24 mouse cellular contexts compared by ENCODE assay signal in the genomic region with DNA sequence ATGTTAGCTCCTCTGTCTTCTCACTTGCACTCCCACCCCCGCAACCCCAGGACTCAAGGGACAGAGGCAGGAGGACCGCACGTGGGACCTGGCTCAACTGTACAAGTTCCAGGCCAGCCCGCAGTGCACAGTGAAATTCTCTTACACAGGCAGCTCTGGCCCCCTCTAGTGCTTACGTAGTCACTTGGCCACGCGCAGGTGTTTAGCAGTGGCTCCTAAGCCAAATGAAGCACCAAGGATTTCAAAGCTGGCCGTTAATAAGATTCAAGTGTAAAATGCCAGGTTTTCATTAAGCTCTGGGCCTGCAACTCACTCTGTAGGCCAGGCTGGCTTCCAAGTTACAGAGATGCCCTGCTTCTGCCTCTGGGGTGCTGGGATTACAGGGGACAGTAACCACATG. TPM values are rescaled to one million over a fixed set of nuclear protein-coding genes. Genes with fewer than 3 reads are reported as not detected.
A peak's percentile ranks its signal among the peaks of the same experiment; 100 is the strongest.
DNase-seq lines count a peak whose midpoint lies in the region; ATAC-seq and TF ChIP-seq lines count a peak whose summit lies in the region.
"Had no signal": no experiment of that assay in that cellular context is flagged by ENCODE, and none has a peak within 500 bp of the region (broad histone marks: within the 10 kb centered on the region; RNA-seq: fewer than 3 reads in every experiment).

No protein-coding gene starts in this region.

- DNase-seq in forebrain, postnatal 0 days: no peak
- no peak for DNase-seq in midbrain, postnatal 0 days (ENCODE audit: low spot score)
- no peak for DNase-seq in midbrain, embryonic 11.5 days (ENCODE audit: low spot score, missing footprints)
- DNase-seq in cerebellum, postnatal 14 days: peak; percentile 64 to 71
- no peak for DNase-seq in stomach, postnatal 0 days (ENCODE audit: low spot score)
- no peak for DNase-seq in frontal cortex, postnatal 14 days (ENCODE audit: low spot score in 2 of 2)
- DNase-seq in liver, postnatal 0 days: no peak
- DNase-seq: gastrocnemius, postnatal 25 days; kidney, adult 11 months; kidney, postnatal 25 days; layer of hippocampus, adult 9-11 months; lung, adult 18-20 months; thymus, postnatal 25 days had no signal

- WGBS in forebrain, embryonic 15.5 days: 91% methylated on average over 8 of the region's 8 CpGs
- WGBS in forebrain, postnatal 0 days: 85% methylated on average over 8 of the region's 8 CpGs
- 87% methylated on average over 8 of the region's 8 CpGs for WGBS in midbrain, postnatal 0 days
- 96% methylated on average over 8 of the region's 8 CpGs for WGBS in midbrain, embryonic 11.5 days
- 83% methylated on average over 8 of the region's 8 CpGs for WGBS in stomach, postnatal 0 days
- 93% methylated on average over 8 of the region's 8 CpGs for WGBS in liver, postnatal 0 days (ENCODE audit: insufficient replicate concordance)

- H3K9me3 ChIP-seq in forebrain, embryonic 15.5 days: no peaks in the 10 kb centered on the region
- H3K9me3 ChIP-seq in forebrain, postnatal 0 days (ENCODE audit: low read length): no peaks in the 10 kb centered on the region
- H3K9me3 ChIP-seq in midbrain, postnatal 0 days (ENCODE audit: low read length): no peaks in the 10 kb centered on the region
- H3K9me3 ChIP-seq in midbrain, embryonic 11.5 days (ENCODE audit: control insufficient read depth, low read length): no peaks in the 10 kb centered on the region
- no peaks in the 10 kb centered on the region for H3K9me3 ChIP-seq in stomach, postnatal 0 days (ENCODE audit: control insufficient read depth, low read length)
- peaks cover 7% of the 10 kb centered on the region; the same call in 1 of the 2 replicates for H3K9me3 ChIP-seq in liver, postnatal 0 days (ENCODE audit: low read length)
- H3K9me3 ChIP-seq: embryonic facial prominence, embryonic 13.5 days; limb, embryonic 15.5 days; midbrain, embryonic 10.5 days had no signal

- H3K9ac ChIP-seq in forebrain, embryonic 15.5 days (replicated peaks): no peak overlapping the region
- no peak overlapping the region for H3K9ac ChIP-seq in forebrain, postnatal 0 days
- no peak overlapping the region for H3K9ac ChIP-seq in midbrain, postnatal 0 days (replicated peaks; ENCODE audit: low read length, poor library complexity, severe bottlenecking)
- no peak overlapping the region for H3K9ac ChIP-seq in midbrain, embryonic 11.5 days (ENCODE audit: low read length)
- H3K9ac ChIP-seq in stomach, postnatal 0 days (ENCODE audit: low read length): no peak overlapping the region
- no peak overlapping the region for H3K9ac ChIP-seq in liver, postnatal 0 days (replicated peaks)
- H3K9ac ChIP-seq: embryonic facial prominence, embryonic 13.5 days; hindbrain, embryonic 14.5 days; limb, embryonic 15.5 days had no signal

- peak overlapping the region; percentile 79 for H3K27ac ChIP-seq in forebrain, embryonic 15.5 days (replicated peaks)
- H3K27ac ChIP-seq in forebrain, postnatal 0 days (ENCODE audit: low read depth, low read length): no peak overlapping the region; the same call in 1 of the 2 replicates
- no peak overlapping the region for H3K27ac ChIP-seq in midbrain, postnatal 0 days (ENCODE audit: low read depth, low read length)
- H3K27ac ChIP-seq in midbrain, embryonic 11.5 days (ENCODE audit: low read depth, low read length): no peak overlapping the region
- H3K27ac ChIP-seq in stomach, postnatal 0 days (replicated peaks): no peak overlapping the region
- H3K27ac ChIP-seq in liver, postnatal 0 days (ENCODE audit: low read depth): no peak overlapping the region
- H3K27ac ChIP-seq: midbrain, embryonic 10.5 days had no signal

- H3K4me3 ChIP-seq in forebrain, embryonic 15.5 days: no peak overlapping the region
- no peak overlapping the region for H3K4me3 ChIP-seq in forebrain, postnatal 0 days (ENCODE audit: low read depth, low read length)
- no peak overlapping the region for H3K4me3 ChIP-seq in midbrain, postnatal 0 days (ENCODE audit: low read depth, low read length)
- no peak overlapping the region for H3K4me3 ChIP-seq in midbrain, embryonic 11.5 days (ENCODE audit: low read depth, low read length)
- H3K4me3 ChIP-seq in stomach, postnatal 0 days (ENCODE audit: low read depth, low read length): no peak overlapping the region
- H3K4me3 ChIP-seq in liver, postnatal 0 days (ENCODE audit: low read depth, low read length): no peak overlapping the region
- H3K4me3 ChIP-seq: embryonic facial prominence, embryonic 13.5 days; limb, embryonic 15.5 days; midbrain, embryonic 10.5 days; myocyte had no signal

- peaks cover 87% of the 10 kb centered on the region for H3K36me3 ChIP-seq in forebrain, embryonic 15.5 days
- H3K36me3 ChIP-seq in forebrain, postnatal 0 days (ENCODE audit: insufficient read depth): peaks cover 81% of the 10 kb centered on the region
- H3K36me3 ChIP-seq in midbrain, postnatal 0 days (ENCODE audit: insufficient read depth, low read length): peaks cover 84% of the 10 kb centered on the region
- H3K36me3 ChIP-seq in midbrain, embryonic 11.5 days (ENCODE audit: control insufficient read depth, insufficient read depth, low read length): peaks cover 50% of the 10 kb centered on the region
- peaks cover 59% of the 10 kb centered on the region for H3K36me3 ChIP-seq in stomach, postnatal 0 days (ENCODE audit: control insufficient read depth, insufficient read depth, low read length)
- peaks cover 86% of the 10 kb centered on the region for H3K36me3 ChIP-seq in liver, postnatal 0 days (replicated peaks; ENCODE audit: insufficient read depth, low read length)

- TF ChIP-seq CTCF in forebrain, postnatal 0 days (IDR thresholded peaks at IDR 0.05; ENCODE audit: low read depth): no peak
- peak; percentile 22; the same call in 1 of the 2 replicates for TF ChIP-seq CTCF in midbrain, postnatal 0 days (IDR thresholded peaks at IDR 0.05)
- peak; percentile 39 for TF ChIP-seq CTCF in stomach, postnatal 0 days (IDR thresholded peaks at IDR 0.05; ENCODE audit: low read depth)
- TF ChIP-seq CTCF in liver, postnatal 0 days (IDR thresholded peaks at IDR 0.05; ENCODE audit: low read depth): no peak

- H3K4me2 ChIP-seq in forebrain, embryonic 15.5 days (replicated peaks): no peak overlapping the region
- no peak overlapping the region for H3K4me2 ChIP-seq in forebrain, postnatal 0 days (ENCODE audit: low read depth)
- H3K4me2 ChIP-seq in midbrain, postnatal 0 days (ENCODE audit: low read depth, low read length, poor library complexity, severe bottlenecking): no peak overlapping the region
- H3K4me2 ChIP-seq in midbrain, embryonic 11.5 days: no peak overlapping the region
- no peak overlapping the region for H3K4me2 ChIP-seq in stomach, postnatal 0 days (replicated peaks; ENCODE audit: low read depth)
- no peak overlapping the region for H3K4me2 ChIP-seq in liver, postnatal 0 days (ENCODE audit: low read depth, low read length)
- H3K4me2 ChIP-seq: embryonic facial prominence, embryonic 13.5 days; hindbrain, embryonic 14.5 days; limb, embryonic 15.5 days had no signal

- H3K4me1 ChIP-seq in forebrain, embryonic 15.5 days: peaks cover 16% of the 10 kb centered on the region
- H3K4me1 ChIP-seq in forebrain, postnatal 0 days (ENCODE audit: insufficient read depth): no peaks in the 10 kb centered on the region
- H3K4me1 ChIP-seq in midbrain, postnatal 0 days (ENCODE audit: insufficient read depth, low read length): no peaks in the 10 kb centered on the region
- no peaks in the 10 kb centered on the region for H3K4me1 ChIP-seq in midbrain, embryonic 11.5 days (ENCODE audit: control insufficient read depth, insufficient read depth, low read length)
- H3K4me1 ChIP-seq in stomach, postnatal 0 days (replicated peaks; ENCODE audit: control insufficient read depth, insufficient read depth): 0 out of 2 replicates have a peak, but pooled peaks cover 2% of the 10 kb centered on the region
- H3K4me1 ChIP-seq in liver, postnatal 0 days (ENCODE audit: insufficient read depth): no peaks in the 10 kb centered on the region; the same call in 1 of the 2 replicates
- H3K4me1 ChIP-seq: embryonic facial prominence, embryonic 13.5 days; midbrain, embryonic 10.5 days had no signal

- no peak for ATAC-seq in forebrain, embryonic 15.5 days (replicated peaks)
- ATAC-seq in forebrain, postnatal 0 days: no peak
- ATAC-seq in midbrain, postnatal 0 days (ENCODE audit: low FRiP score): no peak
- ATAC-seq in midbrain, embryonic 11.5 days (ENCODE audit: low FRiP score): no peak
- no peak for ATAC-seq in stomach, postnatal 0 days (ENCODE audit: low FRiP score, low TSS enrichment)
- ATAC-seq in liver, postnatal 0 days: no peak

- H3K27me3 ChIP-seq in forebrain, embryonic 15.5 days: no peaks in the 10 kb centered on the region
- no peaks in the 10 kb centered on the region for H3K27me3 ChIP-seq in forebrain, postnatal 0 days (ENCODE audit: insufficient read depth, low read length)
- H3K27me3 ChIP-seq in midbrain, postnatal 0 days (ENCODE audit: insufficient read depth, low read length): no peaks in the 10 kb centered on the region
- no peaks in the 10 kb centered on the region for H3K27me3 ChIP-seq in midbrain, embryonic 11.5 days (ENCODE audit: control insufficient read depth, insufficient read depth, low read length)
- H3K27me3 ChIP-seq in stomach, postnatal 0 days (ENCODE audit: control insufficient read depth, insufficient read depth, low read length): no peaks in the 10 kb centered on the region
- H3K27me3 ChIP-seq in liver, postnatal 0 days (ENCODE audit: insufficient read depth, low read length): no peaks in the 10 kb centered on the region
- H3K27me3 ChIP-seq: embryonic facial prominence, embryonic 13.5 days; limb, embryonic 15.5 days had no signal

- TF ChIP-seq EP300 in stomach, postnatal 0 days (optimal IDR thresholded peaks at IDR 0.05): no peak
- no peak for TF ChIP-seq EP300 in liver, postnatal 0 days (IDR thresholded peaks at IDR 0.05; ENCODE audit: low read depth)

RNA-seq across cellular contexts. Expression of a gene that starts 35.0 kb away (rescaled TPM):
- 61.8 and 65.6 TPM in 2 replicates for polyA plus RNA-seq in forebrain, embryonic 15.5 days (2015; fragmentation: Nextera tagmentation; extraction: Ambion mirVana)
- total RNA-seq in forebrain, postnatal 0 days (2014; rRNA removed): 42.1 and 51.5 TPM in 2 replicates
- polyA plus RNA-seq in forebrain, postnatal 0 days (2015; fragmentation: Nextera tagmentation; extraction: Ambion mirVana): 32.8 and 34.8 TPM in 2 replicates
- total RNA-seq in midbrain, postnatal 0 days (2014; rRNA removed): 31.0 and 34.4 TPM in 2 replicates
- 30.1 and 30.8 TPM in 2 replicates for polyA plus RNA-seq in midbrain, postnatal 0 days (2015; fragmentation: Nextera tagmentation; extraction: Ambion mirVana)
- 37.4 and 40.6 TPM in 2 replicates for polyA plus RNA-seq in midbrain, embryonic 11.5 days (2014; fragmentation: Nextera tagmentation; extraction: Ambion mirVana)
- 13.3 and 16.8 TPM in 2 replicates for polyA plus RNA-seq in stomach, postnatal 0 days (2015; fragmentation: Nextera tagmentation; extraction: Ambion mirVana)
- 4.6 and 5.5 TPM in 2 replicates for polyA plus RNA-seq in liver, postnatal 0 days (2015; fragmentation: Nextera tagmentation; extraction: Ambion mirVana)

RNA-seq across cellular contexts. Expression of a gene that starts 43.5 kb away (rescaled TPM):
- 0.20 TPM in 1 of 2 replicates, not detected in the other for polyA plus RNA-seq in forebrain, embryonic 15.5 days (2015; fragmentation: Nextera tagmentation; extraction: Ambion mirVana)
- total RNA-seq in forebrain, postnatal 0 days (2014; rRNA removed): 2.4 and 4.6 TPM in 2 replicates
- 0.63 and 0.69 TPM in 2 replicates for polyA plus RNA-seq in forebrain, postnatal 0 days (2015; fragmentation: Nextera tagmentation; extraction: Ambion mirVana)
- 1.9 and 4.5 TPM in 2 replicates for total RNA-seq in midbrain, postnatal 0 days (2014; rRNA removed)
- polyA plus RNA-seq in midbrain, postnatal 0 days (2015; fragmentation: Nextera tagmentation; extraction: Ambion mirVana): 0.52 and 0.76 TPM in 2 replicates
- polyA plus RNA-seq in midbrain, embryonic 11.5 days (2014; fragmentation: Nextera tagmentation; extraction: Ambion mirVana): not detected in 2 replicates
- not detected in 2 replicates for polyA plus RNA-seq in stomach, postnatal 0 days (2015; fragmentation: Nextera tagmentation; extraction: Ambion mirVana)
- polyA plus RNA-seq in liver, postnatal 0 days (2015; fragmentation: Nextera tagmentation; extraction: Ambion mirVana): not detected in 2 replicates
- total RNA-seq: common myeloid progenitor, adult 5-6 weeks; neutrophil, adult 5-6 weeks had no signal
- polyA plus RNA-seq: embryonic facial prominence, embryonic 13.5 days; heart, postnatal 0 days; limb, embryonic 15.5 days; midbrain, embryonic 10.5 days; myocyte; small intestine, adult 2 months; stomach, embryonic 14.5 days had no signal

RNA-seq across cellular contexts. Expression of a gene that starts 58.8 kb away (rescaled TPM):
- 0.09 TPM in 1 of 2 replicates, not detected in the other for polyA plus RNA-seq in forebrain, embryonic 15.5 days (2015; fragmentation: Nextera tagmentation; extraction: Ambion mirVana)
- total RNA-seq in forebrain, postnatal 0 days (2014; rRNA removed): not detected in 2 replicates
- polyA plus RNA-seq in forebrain, postnatal 0 days (2015; fragmentation: Nextera tagmentation; extraction: Ambion mirVana): not detected in 2 replicates
- total RNA-seq in midbrain, postnatal 0 days (2014; rRNA removed): 0.05 TPM in 1 of 2 replicates, not detected in the other
- 0.10 and 0.12 TPM in 2 replicates for polyA plus RNA-seq in midbrain, postnatal 0 days (2015; fragmentation: Nextera tagmentation; extraction: Ambion mirVana)
- polyA plus RNA-seq in midbrain, embryonic 11.5 days (2014; fragmentation: Nextera tagmentation; extraction: Ambion mirVana): not detected in 2 replicates
- 2.3 and 3.5 TPM in 2 replicates for polyA plus RNA-seq in stomach, postnatal 0 days (2015; fragmentation: Nextera tagmentation; extraction: Ambion mirVana)
- polyA plus RNA-seq in liver, postnatal 0 days (2015; fragmentation: Nextera tagmentation; extraction: Ambion mirVana): 0.04 and 0.49 TPM in 2 replicates
- total RNA-seq: common myeloid progenitor, adult 5-6 weeks; neutrophil, adult 5-6 weeks had no signal
- polyA plus RNA-seq: embryonic facial prominence, embryonic 13.5 days; midbrain, embryonic 10.5 days had no signal

RNA-seq across cellular contexts. Expression of a gene that starts 59.0 kb away (rescaled TPM):
- 18.5 and 18.9 TPM in 2 replicates for polyA plus RNA-seq in forebrain, embryonic 15.5 days (2015; fragmentation: Nextera tagmentation; extraction: Ambion mirVana)
- total RNA-seq in forebrain, postnatal 0 days (2014; rRNA removed): 21.7 and 24.7 TPM in 2 replicates
- polyA plus RNA-seq in forebrain, postnatal 0 days (2015; fragmentation: Nextera tagmentation; extraction: Ambion mirVana): 6.0 and 10.7 TPM in 2 replicates
- 20.0 and 23.2 TPM in 2 replicates for total RNA-seq in midbrain, postnatal 0 days (2014; rRNA removed)
- polyA plus RNA-seq in midbrain, postnatal 0 days (2015; fragmentation: Nextera tagmentation; extraction: Ambion mirVana): 8.6 and 13.6 TPM in 2 replicates
- polyA plus RNA-seq in midbrain, embryonic 11.5 days (2014; fragmentation: Nextera tagmentation; extraction: Ambion mirVana): 15.7 and 17.1 TPM in 2 replicates
- polyA plus RNA-seq in stomach, postnatal 0 days (2015; fragmentation: Nextera tagmentation; extraction: Ambion mirVana): 2.9 and 3.2 TPM in 2 replicates
- polyA plus RNA-seq in liver, postnatal 0 days (2015; fragmentation: Nextera tagmentation; extraction: Ambion mirVana): 2.3 and 3.0 TPM in 2 replicates

Comparison
In these comparisons a context has a peak if more than half of its experiments do, and no peak if none do; other contexts are left out.
1. DNase-seq: peak in cerebellum, postnatal 14 days (2 of 2); none in forebrain, postnatal 0 days (single experiment), midbrain, postnatal 0 days (single experiment), midbrain, embryonic 11.5 days (single experiment), stomach, postnatal 0 days (single experiment), frontal cortex, postnatal 14 days (0 of 2) and liver, postnatal 0 days (single experiment).
2. CTCF ChIP-seq: peak in midbrain, postnatal 0 days (single experiment) and stomach, postnatal 0 days (single experiment); none in forebrain, postnatal 0 days (single experiment) and liver, postnatal 0 days (single experiment).